Mouse (Mus musculus) left cerebral cortex, postnatal 25 days (tissue): Measurements from ENCODE around the gene Rfx7. TPM values are rescaled to one million over a fixed set of nuclear protein-coding genes. Genes with fewer than 3 reads are reported as not detected.

Experiments
- DNase-seq, 2 experiments: peaks; one replicate each; pipeline ENCODE4 v3.0.0; 2022; ENCODE audit warnings: low spot score in 2 of 2, mixed read lengths in 1 of 2
- intact Hi-C: fragments of 180-260 bp; cut with DNase I; formaldehyde crosslinking; loops from one replicate; pipeline ENCODE4 v1.15.1; 2025
- total RNA-seq, 2 experiments: library from RNA; stranded (reverse); gene quantifications; 2 replicates each; pipeline ENCODE4 v1.2.3; 2021

Gene Rfx7
- 10 to 100 TPM; 27.7 to 30.3 TPM for total RNA-seq

- peak; percentile 72 to 80 for DNase-seq
- intact Hi-C loops = loop anchor here (2.0 to 5.0 kb wide), 2 partner anchors 39 to 130 kb away; partner anchors contain the start of genes Nedd4 and Tex9
These were observed at the start of gene Rfx7 for GRCm38 (mm10) chr9:72531996-72532380. Gene Rfx7 (plus strand): TSS chr9:72532240.

DNA sequence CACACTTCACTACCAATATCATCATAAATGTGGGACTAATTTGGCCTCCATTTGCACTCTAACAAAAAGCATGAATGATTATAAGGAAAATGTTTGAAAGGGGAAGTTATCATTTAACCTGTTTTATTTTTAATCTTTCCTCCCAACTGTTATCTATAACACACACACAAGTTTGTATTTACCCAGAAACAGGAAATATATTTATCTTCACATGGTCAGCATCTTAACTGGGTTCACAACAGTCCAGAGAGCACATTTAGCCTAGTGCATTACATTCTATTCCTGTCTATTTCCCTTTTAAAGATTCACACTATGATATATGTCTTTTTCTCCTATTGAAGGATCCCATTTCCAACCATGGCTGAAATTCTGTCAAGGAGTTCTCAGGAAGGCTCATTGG lies 43.5 kb upstream of the Rfx7 start:
- intact Hi-C loops = no loop called here
- no peak for DNase-seq

DNA sequence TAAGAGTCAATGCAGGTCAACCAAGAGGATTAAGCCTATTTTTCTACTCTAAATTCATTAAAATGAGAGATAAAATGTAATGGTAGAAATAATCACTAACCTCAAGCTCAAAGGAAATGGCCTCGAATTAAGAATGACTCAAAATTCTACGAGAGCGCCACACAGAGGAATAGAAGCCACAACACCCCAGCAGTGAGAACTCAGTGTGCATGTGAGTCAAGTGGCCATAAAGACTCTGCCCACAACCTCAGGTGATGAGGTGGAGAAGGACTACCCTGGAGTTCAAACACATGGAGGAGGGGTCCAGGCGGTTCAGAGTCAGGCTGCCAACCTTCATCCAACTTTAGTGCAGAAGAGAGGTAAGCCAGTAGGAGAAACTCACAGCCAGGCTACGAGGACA lies 42.9 kb upstream of the Rfx7 start:
- intact Hi-C loops = no loop called here

GRCm38 (mm10) chr9:72491559-72492193 lies 40.4 kb upstream of the Rfx7 start:
- intact Hi-C loops = loop anchor here (2.0 kb wide), 1 partner anchor 39 kb away; no protein-coding TSS in a partner anchor
- DNase-seq = peak; percentile 85 to 91

More for the DNA sequence above, 42.9 kb upstream of the Rfx7 start:
- DNase-seq = no peak

DNA sequence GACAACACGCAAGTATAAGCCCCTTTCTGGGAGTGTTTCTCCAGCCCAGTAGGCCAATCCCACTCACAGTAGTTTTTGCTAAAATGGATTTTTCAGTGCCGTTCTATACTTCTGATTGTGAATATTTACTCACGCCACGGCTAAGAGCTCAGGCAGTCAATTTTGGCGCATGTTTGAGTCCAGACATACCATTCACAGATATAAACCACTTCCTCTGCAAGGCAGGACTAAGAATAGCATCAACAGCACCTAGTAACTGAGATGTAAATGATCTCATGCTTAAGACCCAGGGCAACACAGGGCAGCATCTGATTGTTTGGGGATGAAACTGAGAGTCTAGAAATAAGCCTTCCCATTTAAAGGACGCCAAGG lies 39.9 kb upstream of the Rfx7 start, which contains the start of gene Tex9:
Gene Tex9 (minus strand): TSS at position 19 of the 372 bp plus-strand sequence.
- intact Hi-C loops = loop anchor here (2.0 kb wide), 1 partner anchor 39 kb away; no protein-coding TSS in a partner anchor
- no peak for DNase-seq

DNA sequence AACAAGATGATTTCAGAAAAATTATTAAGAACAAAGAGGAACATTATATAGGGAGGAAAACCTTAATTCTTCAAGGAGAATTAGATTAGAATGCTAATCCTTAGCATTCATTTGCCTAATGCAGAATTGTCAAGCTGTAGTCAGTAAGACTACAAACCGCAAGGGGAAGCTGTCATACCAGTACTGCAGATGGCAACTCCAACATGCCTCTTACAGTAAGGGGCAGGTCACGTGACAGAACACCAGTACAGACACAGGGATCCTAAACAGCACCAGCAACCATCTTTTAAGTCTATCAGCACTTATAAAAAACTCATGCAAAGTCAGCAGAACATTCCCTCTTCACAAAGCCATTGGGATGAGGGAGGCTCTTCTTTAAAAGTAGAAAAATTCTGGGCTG lies 38.6 kb upstream of the Rfx7 start:
- no peak for DNase-seq
- intact Hi-C loops = loop anchor here (2.0 kb wide), 1 partner anchor 37 kb away; no protein-coding TSS in a partner anchor

DNA sequence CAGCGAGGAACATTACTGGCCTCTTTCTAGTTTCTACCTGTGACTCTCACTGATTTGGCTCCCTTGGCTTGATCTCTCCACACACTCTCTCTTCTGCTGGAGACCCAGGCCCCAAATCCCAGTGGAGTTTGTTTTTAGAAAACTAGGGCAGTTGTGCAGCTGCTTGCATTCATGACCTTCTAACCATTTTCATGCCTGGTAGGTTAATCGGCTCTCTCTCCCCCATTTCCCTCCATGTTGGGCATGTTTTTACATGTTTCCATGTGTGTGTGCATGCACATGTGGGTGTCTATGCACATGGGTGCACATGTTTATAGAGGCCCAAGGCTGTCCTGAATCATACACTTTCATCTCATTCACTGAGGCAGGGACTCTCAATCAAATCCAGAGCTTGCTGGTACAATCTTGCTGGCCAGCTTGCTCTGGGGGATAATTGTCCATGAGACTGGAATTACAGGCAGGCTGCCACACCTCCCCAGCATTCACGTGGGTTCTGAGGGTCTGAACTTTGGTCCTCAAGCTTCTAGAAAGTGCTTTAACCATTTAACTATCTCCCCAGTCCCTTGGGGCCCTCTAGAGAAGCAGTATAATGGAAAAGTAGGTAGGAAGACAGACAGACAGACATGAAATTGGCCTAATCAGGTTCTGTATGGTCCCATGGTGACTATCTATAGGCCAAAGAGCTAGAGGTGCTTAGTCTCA lies 37.9 kb upstream of the Rfx7 start:
- intact Hi-C loops = loop anchor here (2.0 kb wide), 1 partner anchor 37 kb away; no protein-coding TSS in a partner anchor

DNA sequence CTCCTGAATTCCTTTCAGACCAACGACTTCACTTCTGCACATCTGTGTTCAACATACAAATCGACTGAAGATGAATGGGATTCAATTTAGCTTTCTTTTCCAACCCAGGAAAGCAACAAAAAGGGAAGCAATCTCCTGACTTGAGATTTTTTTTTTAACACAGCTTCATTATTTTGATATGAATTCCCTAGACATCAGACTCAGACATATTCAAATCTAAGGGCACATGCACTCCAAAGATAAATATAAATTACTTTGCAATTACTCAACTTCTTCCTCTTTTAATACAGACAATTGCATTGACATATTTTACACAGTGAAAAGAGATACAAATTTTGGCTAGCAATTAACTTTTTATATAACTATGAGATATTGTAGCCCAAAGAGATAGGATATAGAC lies 35.3 kb upstream of the Rfx7 start:
- intact Hi-C loops = no loop called here
- no peak for DNase-seq

More for the DNA sequence above, 37.9 kb upstream of the Rfx7 start:
- DNase-seq = no peak

- intact Hi-C loops = no loop called here
- no peak for DNase-seq
These were observed 34.9 kb upstream of the Rfx7 start for GRCm38 (mm10) chr9:72497171-72497570.

DNA sequence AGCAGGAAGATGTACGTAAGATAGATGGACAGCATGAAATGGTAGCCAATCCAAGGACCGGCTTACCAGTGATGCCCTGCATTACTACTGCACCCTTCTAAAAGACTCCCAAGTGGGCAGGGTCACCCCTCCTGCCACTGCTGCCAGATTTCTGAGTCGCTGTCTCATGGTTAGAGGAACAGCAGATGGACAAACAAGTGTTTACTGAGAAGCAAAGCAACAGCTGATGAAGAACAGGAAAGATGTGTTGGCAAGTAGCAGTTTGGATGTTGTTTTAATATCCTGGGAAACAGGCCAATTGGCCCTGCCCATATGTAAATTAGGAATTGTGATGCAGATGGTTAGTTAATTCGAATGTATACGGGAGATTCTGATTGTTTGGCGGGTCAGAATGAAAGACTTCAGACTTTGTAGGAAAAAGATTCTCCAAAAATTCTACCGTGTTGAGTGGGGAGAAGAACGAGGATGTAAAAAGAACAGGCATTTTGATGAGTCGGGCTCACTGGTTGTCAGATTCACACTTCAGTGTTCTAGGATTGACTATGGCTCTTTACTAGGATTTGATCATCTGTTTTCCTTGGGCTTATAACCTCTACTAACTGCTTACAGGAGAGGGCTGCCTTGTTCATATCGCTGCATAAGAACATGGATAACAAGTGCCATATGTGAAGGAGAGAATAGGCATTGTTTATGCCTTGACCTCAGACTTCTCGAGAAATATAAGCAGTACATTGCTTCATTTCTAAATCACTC lies 19.6 kb upstream of the Rfx7 start:
- intact Hi-C loops = no loop called here
- DNase-seq = no peak

DNA sequence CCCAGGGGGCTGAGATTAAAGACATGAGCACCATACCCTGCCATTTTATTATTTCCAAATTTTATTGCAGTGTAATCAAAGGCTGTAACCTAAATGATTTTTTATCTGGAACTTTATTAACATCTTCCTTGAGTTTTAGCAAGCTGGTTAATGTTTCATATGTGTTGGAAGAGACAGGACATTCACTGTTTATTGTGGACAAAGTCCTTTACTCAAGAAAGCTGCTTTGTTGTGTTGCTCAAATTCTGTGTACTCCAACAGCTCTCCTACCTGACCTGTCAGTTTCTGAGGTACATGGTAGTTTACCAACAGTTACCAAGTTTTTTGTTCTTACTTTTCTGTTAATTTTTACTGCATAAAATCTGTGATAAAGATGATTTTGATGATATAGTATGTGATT lies 16.7 kb upstream of the Rfx7 start:
- intact Hi-C loops = no loop called here
- no peak for DNase-seq

DNA sequence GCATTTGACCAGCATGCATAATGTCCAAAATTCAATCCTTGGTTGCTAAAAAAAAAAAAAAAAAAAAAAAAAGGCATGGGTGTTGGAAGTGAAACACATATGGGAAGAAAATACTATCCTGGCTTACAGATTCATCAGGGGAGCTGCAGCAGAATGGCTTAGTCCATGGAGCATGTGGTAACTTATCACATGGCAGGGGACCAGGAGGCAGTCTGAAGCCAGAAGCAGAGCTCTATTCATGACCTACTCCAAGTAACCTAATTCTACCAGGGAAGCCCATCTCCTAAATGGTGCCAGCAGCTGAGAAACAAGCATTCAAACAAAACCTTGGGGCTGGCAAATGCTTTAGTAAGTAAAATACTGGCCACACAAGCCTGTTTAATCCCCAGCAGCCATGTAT lies 12.8 kb upstream of the Rfx7 start:
- intact Hi-C loops = no loop called here

DNA sequence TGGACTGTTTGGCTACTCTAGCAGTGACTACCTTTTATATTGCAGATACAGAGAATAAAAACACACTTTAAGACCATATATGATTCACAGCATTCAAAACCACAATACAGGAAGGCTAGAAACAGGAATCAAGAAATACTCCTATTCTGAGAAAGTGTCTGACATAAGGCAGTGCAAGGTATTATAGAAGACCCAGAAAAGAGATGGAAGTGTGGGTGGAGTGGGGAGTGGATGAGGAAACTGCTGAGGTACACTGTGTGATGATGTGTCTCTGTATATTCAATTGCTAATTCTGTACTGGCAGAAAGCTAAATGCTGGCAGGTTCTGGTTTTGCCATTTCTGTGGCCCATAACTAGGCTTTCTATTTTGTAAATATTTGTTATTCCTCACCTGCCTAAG lies 11.2 kb upstream of the Rfx7 start:
- intact Hi-C loops = no loop called here
- peak in 1 of 2 experiments; percentile 73 for DNase-seq

More for the DNA sequence above, 12.8 kb upstream of the Rfx7 start:
- DNase-seq = no peak

DNA sequence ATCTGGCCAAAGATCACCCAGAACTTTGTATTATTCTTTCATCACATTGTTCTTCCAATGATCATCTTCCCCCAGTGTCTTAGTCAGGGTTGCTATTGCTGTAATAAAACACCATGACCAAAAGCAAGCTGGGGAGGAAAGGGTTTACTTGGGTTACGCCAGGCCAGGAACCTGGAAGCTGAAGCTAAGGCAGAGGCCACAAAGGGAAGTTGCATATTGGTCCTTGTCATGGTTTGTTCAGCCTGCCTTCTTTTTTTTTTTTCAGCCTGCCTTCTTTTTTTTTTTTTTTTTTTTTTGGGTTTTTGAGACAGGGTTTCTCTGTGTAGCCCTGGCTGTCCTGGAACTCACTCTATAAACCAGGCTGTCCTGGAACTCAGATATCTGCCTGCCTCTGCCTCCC lies 5.9 kb upstream of the Rfx7 start:
- intact Hi-C loops = no loop called here
- DNase-seq = no peak

GRCm38 (mm10) chr9:72530237-72530636 lies 1.8 kb upstream of the Rfx7 start:
- intact Hi-C loops = loop anchor here (1.0 to 5.0 kb wide), 3 partner anchors 37 to 132 kb away; partner anchors contain the start of genes Nedd4 and Tex9

GRCm38 (mm10) chr9:72530824-72531223 lies 1.2 kb upstream of the Rfx7 start:
- DNase-seq = no peak
- intact Hi-C loops = loop anchor here (1.0 to 5.0 kb wide), 3 partner anchors 38 to 131 kb away; partner anchors contain the start of genes Nedd4 and Tex9

More at GRCm38 (mm10) chr9:72530237-72530636, 1.8 kb upstream of the Rfx7 start:
- peak; percentile 84 to 91 for DNase-seq

DNA sequence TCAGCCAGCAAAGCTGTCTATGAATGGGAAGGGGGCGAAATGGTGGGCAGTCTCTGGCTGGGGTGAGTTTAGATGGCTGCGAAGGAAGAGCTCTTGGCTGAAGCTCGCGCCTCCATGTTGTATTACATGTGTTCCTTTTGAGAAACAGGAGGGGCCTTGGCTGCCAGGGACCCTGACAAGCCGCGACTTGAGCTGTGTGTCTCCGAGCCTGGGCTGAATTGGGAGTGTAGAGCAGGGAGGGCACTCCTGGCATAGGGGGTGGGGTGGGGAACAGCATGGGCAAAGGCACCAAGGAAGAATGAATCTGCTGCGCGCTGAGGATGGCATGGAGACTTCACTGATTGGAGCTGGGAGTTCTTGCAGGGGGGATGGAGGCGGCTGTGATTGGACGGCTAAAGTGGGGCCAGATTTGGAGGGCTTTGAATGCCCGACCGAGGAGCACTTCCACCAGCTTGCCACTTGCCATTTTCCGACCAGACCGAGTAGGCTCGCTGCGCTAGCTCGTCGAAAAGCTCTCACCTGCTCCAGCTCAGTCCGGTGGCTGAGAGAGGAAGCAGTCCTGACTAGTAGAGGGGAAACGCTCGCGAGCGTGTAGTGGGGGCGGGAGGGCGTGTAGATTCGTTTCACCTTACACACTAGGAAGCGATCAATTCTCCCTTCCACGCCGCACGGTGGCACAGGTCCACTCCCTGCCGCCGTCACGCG lies 597 bp upstream of the Rfx7 start:
- DNase-seq = peak; percentile 81 to 94
- intact Hi-C loops = loop anchor here (2.0 to 5.0 kb wide), 2 partner anchors 39 to 131 kb away; partner anchors contain the start of genes Nedd4 and Tex9

GRCm38 (mm10) chr9:72532381-72533088 lies 495 bp downstream of the Rfx7 start:
- peak; percentile 31 to 51 for DNase-seq
- intact Hi-C loops = loop anchor here (5.0 kb wide), 1 partner anchor 130 kb away; the partner anchor contains the start of gene Nedd4

DNA sequence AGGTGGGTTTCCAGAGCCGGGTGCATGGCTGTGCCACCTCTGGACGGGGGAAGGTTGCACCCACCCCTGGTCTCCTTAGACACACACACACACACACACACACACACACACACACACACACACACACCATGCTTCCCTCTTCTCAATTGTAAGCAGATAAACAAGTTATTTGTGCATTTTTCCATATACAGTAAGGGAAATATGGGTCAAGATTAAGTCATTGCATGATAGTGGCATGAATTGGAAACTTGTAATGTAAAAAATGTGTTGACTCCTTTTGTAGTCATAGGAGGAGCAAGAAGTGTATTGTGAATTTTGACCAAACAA lies 1.0 kb downstream of the Rfx7 start:
- no peak for DNase-seq
- intact Hi-C loops = loop anchor here (5.0 kb wide), 1 partner anchor 129 kb away; the partner anchor contains the start of gene Nedd4
